Mouse (Mus musculus): ENCODE data around the gene Prkar1b. TPM values are rescaled to one million over a fixed set of nuclear protein-coding genes. Genes with fewer than 3 reads are reported as not detected.

Gene Prkar1b
- polyA plus RNA-seq, 1 experiment from 2014 or later: 9.6 TPM

DNA sequence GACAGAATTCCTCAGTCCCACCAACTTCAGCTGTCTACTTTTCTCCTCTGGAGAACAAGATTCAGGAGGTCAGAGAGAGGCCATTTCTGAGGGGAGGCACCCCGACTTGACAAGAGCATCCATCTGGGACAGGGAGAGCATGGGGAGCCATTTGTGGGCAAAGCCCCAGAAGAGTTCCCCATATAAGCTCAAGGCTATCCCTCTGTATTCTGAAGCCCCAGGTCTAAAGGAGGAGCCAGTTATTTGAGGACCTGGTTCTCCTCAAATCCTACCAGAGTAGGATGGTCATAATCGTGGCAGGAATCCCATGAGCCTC is 30.9 kb downstream of the Prkar1b start:
- no peaks in the 10 kb centered on the region for H3K27me3 ChIP-seq (ENCODE audit: control insufficient read depth, insufficient read depth, low read length)
- TF ChIP-seq EP300 (optimal IDR thresholded peaks at IDR 0.05) (no peak), CTCF (IDR thresholded peaks at IDR 0.05; ENCODE audit: low read depth) (no peak)
- H3K4me3 ChIP-seq (ENCODE audit: low read depth, low read length): no peak overlapping the region
- H3K9me3 ChIP-seq (ENCODE audit: control insufficient read depth, low read length): no peaks in the 10 kb centered on the region
- ATAC-seq (ENCODE audit: low FRiP score, low TSS enrichment) (no peak), DNase-seq (ENCODE audit: low spot score) (no peak)
- no peaks in the 10 kb centered on the region for H3K36me3 ChIP-seq (ENCODE audit: control insufficient read depth, insufficient read depth, low read length)
- H3K4me2 ChIP-seq (replicated peaks; ENCODE audit: low read depth): no peak overlapping the region
- no peak overlapping the region for H3K9ac ChIP-seq (ENCODE audit: low read length)
- 62% methylated on average over 2 of the region's 2 CpGs for WGBS
- no peak overlapping the region for H3K27ac ChIP-seq (replicated peaks)
- no peaks in the 10 kb centered on the region for H3K4me1 ChIP-seq (replicated peaks; ENCODE audit: control insufficient read depth, insufficient read depth)

GRCm38 (mm10) chr5:139118139-139118960 is 31.5 kb downstream of the Prkar1b start:
- TF ChIP-seq EP300 (optimal IDR thresholded peaks at IDR 0.05) (no peak), CTCF (IDR thresholded peaks at IDR 0.05; ENCODE audit: low read depth) (no peak)
- no peak overlapping the region for H3K27ac ChIP-seq (replicated peaks)

DNA sequence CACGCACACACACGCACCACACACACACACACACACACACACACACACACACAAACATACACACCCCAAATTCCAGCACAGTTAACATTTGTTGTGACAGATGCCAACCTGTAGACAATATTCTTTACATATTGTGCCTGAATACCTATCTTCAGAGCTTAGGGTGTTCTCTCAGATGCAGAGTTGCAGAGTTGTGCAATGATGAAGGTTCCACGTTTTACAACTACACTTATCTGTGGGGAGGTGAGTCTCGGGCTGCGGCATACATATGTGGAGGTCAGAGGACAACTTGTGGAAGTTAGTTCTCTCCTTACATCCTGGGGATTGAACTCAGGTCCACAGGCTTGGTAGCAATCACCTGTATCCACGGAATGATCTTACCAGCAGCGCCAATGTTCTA is 34.3 kb downstream of the Prkar1b start:
- no peaks in the 10 kb centered on the region for H3K36me3 ChIP-seq (ENCODE audit: control insufficient read depth, insufficient read depth, low read length)
- no peak overlapping the region for H3K27ac ChIP-seq (replicated peaks)
- DNase-seq (ENCODE audit: low spot score) (no peak), ATAC-seq (ENCODE audit: low FRiP score, low TSS enrichment) (no peak)
- H3K4me2 ChIP-seq (replicated peaks; ENCODE audit: low read depth): no peak overlapping the region
- H3K4me3 ChIP-seq (ENCODE audit: low read depth, low read length): no peak overlapping the region
- H3K4me1 ChIP-seq (replicated peaks; ENCODE audit: control insufficient read depth, insufficient read depth): 0 out of 2 replicates have a peak, but pooled peaks cover 3% of the 10 kb centered on the region
- H3K9ac ChIP-seq (ENCODE audit: low read length): no peak overlapping the region
- 92% methylated on average over 7 of the region's 7 CpGs for WGBS
- no peaks in the 10 kb centered on the region for H3K27me3 ChIP-seq (ENCODE audit: control insufficient read depth, insufficient read depth, low read length)
- no peak for TF ChIP-seq EP300 (optimal IDR thresholded peaks at IDR 0.05)
- TF ChIP-seq CTCF (IDR thresholded peaks at IDR 0.05; ENCODE audit: low read depth): no peak
- H3K9me3 ChIP-seq (ENCODE audit: control insufficient read depth, low read length): no peaks in the 10 kb centered on the region

More at GRCm38 (mm10) chr5:139118139-139118960, 31.5 kb downstream of the Prkar1b start:
- DNase-seq (ENCODE audit: low spot score) (no peak), ATAC-seq (ENCODE audit: low FRiP score, low TSS enrichment) (no peak)
- Histone ChIP-seq H3K4me3 (ENCODE audit: low read depth, low read length) (no peak overlapping the region), H3K4me1 (replicated peaks; ENCODE audit: control insufficient read depth, insufficient read depth) (no peaks in the 10 kb centered on the region), H3K9me3 (ENCODE audit: control insufficient read depth, low read length) (no peaks in the 10 kb centered on the region), H3K36me3 (ENCODE audit: control insufficient read depth, insufficient read depth, low read length) (no peaks in the 10 kb centered on the region), H3K4me2 (replicated peaks; ENCODE audit: low read depth) (no peak overlapping the region), H3K27me3 (ENCODE audit: control insufficient read depth, insufficient read depth, low read length) (no peaks in the 10 kb centered on the region), H3K9ac (ENCODE audit: low read length) (no peak overlapping the region)
- WGBS: 68% methylated on average over 5 of the region's 5 CpGs

GRCm38 (mm10) chr5:139114876-139115275 is 34.9 kb downstream of the Prkar1b start:
- no peak for ATAC-seq (ENCODE audit: low FRiP score, low TSS enrichment)
- 65% methylated on average over 4 of the region's 4 CpGs for WGBS

GRCm38 (mm10) chr5:139112418-139112817 is 37.4 kb downstream of the Prkar1b start:
- Histone ChIP-seq H3K27ac (replicated peaks) (no peak overlapping the region), H3K4me1 (replicated peaks; ENCODE audit: control insufficient read depth, insufficient read depth) (0 out of 2 replicates have a peak, but pooled peaks cover 3% of the 10 kb centered on the region), H3K36me3 (ENCODE audit: control insufficient read depth, insufficient read depth, low read length) (no peaks in the 10 kb centered on the region), H3K4me2 (replicated peaks; ENCODE audit: low read depth) (no peak overlapping the region), H3K9me3 (ENCODE audit: control insufficient read depth, low read length) (no peaks in the 10 kb centered on the region), H3K27me3 (ENCODE audit: control insufficient read depth, insufficient read depth, low read length) (no peaks in the 10 kb centered on the region), H3K9ac (ENCODE audit: low read length) (no peak overlapping the region), H3K4me3 (ENCODE audit: low read depth, low read length) (no peak overlapping the region)
- WGBS: 63% methylated on average over 9 of the region's 9 CpGs
- ATAC-seq (ENCODE audit: low FRiP score, low TSS enrichment): peak; percentile 55; the same call in 1 of the 2 replicates
- peak; percentile 21 for DNase-seq (ENCODE audit: low spot score)
- TF ChIP-seq CTCF (IDR thresholded peaks at IDR 0.05; ENCODE audit: low read depth) (no peak), EP300 (optimal IDR thresholded peaks at IDR 0.05) (no peak)

More at GRCm38 (mm10) chr5:139114876-139115275, 34.9 kb downstream of the Prkar1b start:
- no peak for DNase-seq (ENCODE audit: low spot score)
- Histone ChIP-seq H3K4me2 (replicated peaks; ENCODE audit: low read depth) (no peak overlapping the region), H3K9me3 (ENCODE audit: control insufficient read depth, low read length) (no peaks in the 10 kb centered on the region), H3K27ac (replicated peaks) (no peak overlapping the region), H3K27me3 (ENCODE audit: control insufficient read depth, insufficient read depth, low read length) (no peaks in the 10 kb centered on the region), H3K9ac (ENCODE audit: low read length) (no peak overlapping the region), H3K36me3 (ENCODE audit: control insufficient read depth, insufficient read depth, low read length) (no peaks in the 10 kb centered on the region), H3K4me1 (replicated peaks; ENCODE audit: control insufficient read depth, insufficient read depth) (0 out of 2 replicates have a peak, but pooled peaks cover 3% of the 10 kb centered on the region), H3K4me3 (ENCODE audit: low read depth, low read length) (no peak overlapping the region)
- no peak for TF ChIP-seq EP300 (optimal IDR thresholded peaks at IDR 0.05)
- TF ChIP-seq CTCF (IDR thresholded peaks at IDR 0.05; ENCODE audit: low read depth): no peak

DNA sequence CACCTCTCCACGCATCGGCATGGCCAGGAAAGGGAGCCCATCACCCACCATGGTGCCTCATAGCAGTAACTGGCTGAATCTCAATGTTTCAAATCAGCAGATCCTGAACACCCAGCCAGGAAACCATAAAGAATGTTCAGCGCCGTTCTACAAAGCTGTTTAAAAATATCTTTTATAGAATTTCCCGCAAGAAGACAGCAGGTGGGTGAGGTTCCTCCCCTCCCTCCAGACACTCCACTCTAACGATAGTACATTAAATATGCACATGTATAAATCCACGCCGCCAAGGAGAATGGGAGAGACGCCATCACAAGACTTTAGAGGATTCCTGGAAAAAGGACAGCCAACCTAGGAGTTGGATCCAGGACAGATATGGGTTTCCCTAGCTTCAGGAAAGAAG is 37.8 kb downstream of the Prkar1b start:
- DNase-seq (ENCODE audit: low spot score): no peak
- Histone ChIP-seq H3K27me3 (ENCODE audit: control insufficient read depth, insufficient read depth, low read length) (no peaks in the 10 kb centered on the region), H3K9me3 (ENCODE audit: control insufficient read depth, low read length) (no peaks in the 10 kb centered on the region), H3K4me2 (replicated peaks; ENCODE audit: low read depth) (no peak overlapping the region), H3K4me3 (ENCODE audit: low read depth, low read length) (no peak overlapping the region), H3K36me3 (ENCODE audit: control insufficient read depth, insufficient read depth, low read length) (no peaks in the 10 kb centered on the region), H3K9ac (ENCODE audit: low read length) (no peak overlapping the region), H3K27ac (replicated peaks) (no peak overlapping the region), H3K4me1 (replicated peaks; ENCODE audit: control insufficient read depth, insufficient read depth) (0 out of 2 replicates have a peak, but pooled peaks cover 3% of the 10 kb centered on the region)
- WGBS: 64% methylated on average over 9 of the region's 9 CpGs
- ATAC-seq (ENCODE audit: low FRiP score, low TSS enrichment): no peak
- no peak for TF ChIP-seq CTCF (IDR thresholded peaks at IDR 0.05; ENCODE audit: low read depth)
- TF ChIP-seq EP300 (optimal IDR thresholded peaks at IDR 0.05): no peak

Measured in stomach, postnatal 0 days (tissue).